Mouse (Mus musculus): ENCODE data around the gene Asxl2.
"Not testable (repeated sequence)": the region's sequence is repeated elsewhere in the genome, so short reads cannot be mapped to it uniquely, and the experiment has no call there.

Asxl2 gene

GRCm38 (mm10) chr12:3426530-3427034, at the start of gene Asxl2:
Asxl2 (plus strand) TSS chr12:3426857.
- DNase-seq (ENCODE audit: low spot score) = peak; percentile 98

GRCm38 (mm10) chr12:3377190-3377589, 49.5 kb upstream of the Asxl2 start:
- no peak for DNase-seq (ENCODE audit: low spot score)

GRCm38 (mm10) chr12:3377755-3378154, 48.9 kb upstream of the Asxl2 start:
- DNase-seq (ENCODE audit: low spot score) = no peak

- no peak for DNase-seq (ENCODE audit: low spot score)
Measured at GRCm38 (mm10) chr12:3384860-3385259, 41.8 kb upstream of the Asxl2 start.

- no peak for DNase-seq (ENCODE audit: low spot score)
Measured at GRCm38 (mm10) chr12:3385271-3385670, 41.4 kb upstream of the Asxl2 start.

- DNase-seq (ENCODE audit: low spot score) = no peak
Measured at GRCm38 (mm10) chr12:3385940-3386339, 40.7 kb upstream of the Asxl2 start.

- no peak for DNase-seq (ENCODE audit: low spot score)
Measured at GRCm38 (mm10) chr12:3387891-3388290, 38.8 kb upstream of the Asxl2 start.

- no peak for DNase-seq (ENCODE audit: low spot score)
Measured at GRCm38 (mm10) chr12:3389394-3389793, 37.3 kb upstream of the Asxl2 start.

GRCm38 (mm10) chr12:3390071-3390470, 36.6 kb upstream of the Asxl2 start:
- DNase-seq (ENCODE audit: low spot score) = no peak

GRCm38 (mm10) chr12:3390577-3391262, 35.9 kb upstream of the Asxl2 start:
- DNase-seq (ENCODE audit: low spot score) = peak; percentile 80

GRCm38 (mm10) chr12:3391276-3391675, 35.4 kb upstream of the Asxl2 start:
- no peak for DNase-seq (ENCODE audit: low spot score)

GRCm38 (mm10) chr12:3393140-3393539, 33.5 kb upstream of the Asxl2 start:
- DNase-seq (ENCODE audit: low spot score) = no peak

GRCm38 (mm10) chr12:3396931-3397330, 29.7 kb upstream of the Asxl2 start:
- DNase-seq (ENCODE audit: low spot score) = no peak

GRCm38 (mm10) chr12:3405662-3406061, 21.0 kb upstream of the Asxl2 start:
- DNase-seq (ENCODE audit: low spot score) = not testable (repeated sequence)

- DNase-seq (ENCODE audit: low spot score) = no peak
Measured at GRCm38 (mm10) chr12:3406585-3406984, 20.1 kb upstream of the Asxl2 start.

GRCm38 (mm10) chr12:3414956-3415355, 11.7 kb upstream of the Asxl2 start:
- no peak for DNase-seq (ENCODE audit: low spot score)

GRCm38 (mm10) chr12:3418761-3419160, 7.9 kb upstream of the Asxl2 start:
- no peak for DNase-seq (ENCODE audit: low spot score)

- DNase-seq (ENCODE audit: low spot score) = no peak
Measured at GRCm38 (mm10) chr12:3420519-3420918, 6.1 kb upstream of the Asxl2 start.

GRCm38 (mm10) chr12:3422786-3423185, 3.9 kb upstream of the Asxl2 start:
- DNase-seq (ENCODE audit: low spot score) = no peak

- no peak for DNase-seq (ENCODE audit: low spot score)
Measured at GRCm38 (mm10) chr12:3424179-3424578, 2.5 kb upstream of the Asxl2 start.

- no peak for DNase-seq (ENCODE audit: low spot score)
Measured at GRCm38 (mm10) chr12:3425375-3426341, 999 bp upstream of the Asxl2 start.

GRCm38 (mm10) chr12:3427067-3427889, 621 bp downstream of the Asxl2 start:
- peak; percentile 65 for DNase-seq (ENCODE audit: low spot score)
